Mouse (Mus musculus) C2C12 (cell line): ENCODE measurements around the gene Cnksr3. TPM values are rescaled to one million over a fixed set of nuclear protein-coding genes. Genes with fewer than 3 reads are reported as not detected.

Source experiments
- H3K27me3 ChIP-seq: one replicate; pipeline ENCODE4 v1.6.1; 2011; ENCODE audit not compliant: control insufficient read depth, insufficient read depth, insufficient read length
- H3K36me3 ChIP-seq: one replicate; pipeline ENCODE4 v1.6.1; 2011; ENCODE audit not compliant: control insufficient read depth, insufficient read depth
- H3K4me3 ChIP-seq: one replicate; pipeline ENCODE4 v1.5.1; 2011; ENCODE audit warnings: mild to moderate bottlenecking, control low read depth; ENCODE audit not compliant: poor library complexity, insufficient read depth, severe bottlenecking
- H3K79me2 ChIP-seq: one replicate; pipeline ENCODE4 v1.6.1; 2011; ENCODE audit not compliant: control insufficient read depth, insufficient read depth
- H3K79me3 ChIP-seq: one replicate; pipeline ENCODE4 v1.6.1; 2011; ENCODE audit warnings: low read depth, control low read depth
- H3ac ChIP-seq: one replicate; pipeline ENCODE3; 2011; ENCODE audit warnings: low read depth; ENCODE audit not compliant: control insufficient read depth, insufficient read length
- CEBPB ChIP-seq: IDR thresholded peaks from one replicate; pipeline ENCODE4 v1.6.1; 2011; ENCODE audit warnings: low read depth, mild to moderate bottlenecking, control low read depth, moderate library complexity
- CTCF ChIP-seq: IDR thresholded peaks from one replicate; pipeline ENCODE4 v1.5.1; 2011; ENCODE audit not compliant: control insufficient read depth, insufficient read depth, insufficient read length
- FOSL1 ChIP-seq: IDR thresholded peaks from one replicate; pipeline ENCODE4 v1.8.0; 2011; ENCODE audit warnings: mild to moderate bottlenecking, low read length; ENCODE audit not compliant: poor library complexity, insufficient read depth, severe bottlenecking
- MAX ChIP-seq: IDR thresholded peaks from one replicate; pipeline ENCODE4 v1.6.1; 2011; ENCODE audit warnings: mild to moderate bottlenecking, control low read depth
- MYOD1 ChIP-seq: IDR thresholded peaks from one replicate; pipeline ENCODE4 v1.6.1; 2011; ENCODE audit warnings: low read depth; ENCODE audit not compliant: control insufficient read depth, insufficient read length
- MYOG ChIP-seq: IDR thresholded peaks from one replicate; pipeline ENCODE4 v1.6.1; 2011; ENCODE audit not compliant: control insufficient read depth, insufficient read length; ENCODE audit errors: extremely low read depth
- USF1 ChIP-seq: IDR thresholded peaks from one replicate; pipeline ENCODE4 v1.6.1; 2011; ENCODE audit warnings: low read depth, mild to moderate bottlenecking, control low read depth, moderate library complexity
- polyA plus RNA-seq: library from polyadenylated mRNA; unstranded; fragments of >200 nt; fragmentation: generic; extraction: Trizol; gene quantifications from one replicate; pipeline ENCODE4 v1.2.1, GENCODE M21; 2012; ENCODE audit warnings: missing spikeins

Gene Cnksr3
- polyA plus RNA-seq, 1 experiment = 15.1 TPM

GRCm38 (mm10) chr10:7070100-7070835 is 141.8 kb downstream of the Cnksr3 start:
- H3K4me3 ChIP-seq = no peak overlapping the region
- H3K27me3 ChIP-seq = no peaks in the 10 kb centered on the region
- no peak overlapping the region for H3ac ChIP-seq
- H3K79me2 ChIP-seq = no peaks in the 10 kb centered on the region
- TF ChIP-seq USF1 = no peak
- no peaks in the 10 kb centered on the region for H3K36me3 ChIP-seq
- H3K79me3 ChIP-seq = no peaks in the 10 kb centered on the region

- H3K27me3 ChIP-seq = no peaks in the 10 kb centered on the region
- TF ChIP-seq USF1 (no peak), MAX (no peak), CEBPB (no peak), CTCF (no peak), FOSL1 (no peak), MYOD1 (no peak), MYOG (no peak)
Observed at GRCm38 (mm10) chr10:7069090-7069489, 142.9 kb downstream of the Cnksr3 start.

More at GRCm38 (mm10) chr10:7069090-7069489, 142.9 kb downstream of the Cnksr3 start:
- no peak overlapping the region for H3ac ChIP-seq
- H3K79me3 ChIP-seq = no peaks in the 10 kb centered on the region
- no peak overlapping the region for H3K4me3 ChIP-seq
- H3K79me2 ChIP-seq = no peaks in the 10 kb centered on the region
- H3K36me3 ChIP-seq = no peaks in the 10 kb centered on the region

Other genes starting within 250 kb of the Cnksr3 start
- not detected for gene Ipcef1, start 159.8 kb downstream of the Cnksr3 start, polyA plus RNA-seq